Mouse (Mus musculus) cerebellum, adult (tissue): ENCODE measurements around the gene Wfdc8.

Experiments
- ATAC-seq: cut with Nextera tagmentation; 2 replicates; pipeline ENCODE4 v1.9.2; 2017; ENCODE audit warnings: mild to moderate bottlenecking, moderate library complexity, mixed read lengths; ENCODE audit not compliant: insufficient number of reproducible peaks, low FRiP score, low TSS enrichment

The Wfdc8 gene

GRCm38 (mm10) chr2:164563339-164564038, 49.9 kb downstream of the Wfdc8 start:
- ATAC-seq: no peak

- no peak for ATAC-seq
Measured at GRCm38 (mm10) chr2:164562391-164563188, 50.8 kb downstream of the Wfdc8 start, which contains the start of gene Wfdc2. Wfdc2 (plus strand) TSS chr2:164562413.

- no peak for ATAC-seq
Measured at GRCm38 (mm10) chr2:164560106-164560505, 53.3 kb downstream of the Wfdc8 start.

GRCm38 (mm10) chr2:164558991-164559645, 54.3 kb downstream of the Wfdc8 start:
- no peak for ATAC-seq

GRCm38 (mm10) chr2:164558426-164558825, 55.0 kb downstream of the Wfdc8 start:
- no peak for ATAC-seq

GRCm38 (mm10) chr2:164551502-164551901, 61.9 kb downstream of the Wfdc8 start:
- ATAC-seq: no peak

GRCm38 (mm10) chr2:164550895-164551269, 62.5 kb downstream of the Wfdc8 start:
- ATAC-seq: no peak

- no peak for ATAC-seq
Measured at GRCm38 (mm10) chr2:164549963-164550894, 63.2 kb downstream of the Wfdc8 start.

GRCm38 (mm10) chr2:164549338-164549737, 64.1 kb downstream of the Wfdc8 start:
- no peak for ATAC-seq
